Mouse (Mus musculus) megakaryocyte, embryonic 14.5 days (primary cell): ENCODE results near the gene 1700024G13Rik. TPM values are rescaled to one million over a fixed set of nuclear protein-coding genes. Genes with fewer than 3 reads are reported as not detected.
"Not testable (repeated sequence)": the region's sequence is repeated elsewhere in the genome, so short reads cannot be mapped to it uniquely, and the experiment has no call there.

ENCODE experiments used
- H3K27me3 ChIP-seq: replicated peaks from 2 replicates; pipeline ENCODE3; 2012; ENCODE audit warnings: inconsistent platforms
- H3K36me3 ChIP-seq: replicated peaks from 2 replicates; pipeline ENCODE3; 2012; ENCODE audit warnings: low read length, inconsistent platforms, mixed read lengths
- H3K4me1 ChIP-seq: 2 replicates; pipeline ENCODE4 v1.6.1; 2012; ENCODE audit warnings: inconsistent platforms
- H3K4me3 ChIP-seq: replicated peaks from 2 replicates; pipeline ENCODE3; 2012; ENCODE audit warnings: moderate library complexity, mild to moderate bottlenecking, inconsistent platforms
- H3K9me3 ChIP-seq: 2 replicates; pipeline ENCODE4 v1.6.1; 2012; ENCODE audit warnings: inconsistent platforms
- FLI1 ChIP-seq: IDR thresholded peaks from 2 replicates; pipeline ENCODE4 v1.6.1; 2012; ENCODE audit warnings: low read length, inconsistent platforms, mixed read lengths
- GATA1 ChIP-seq: IDR thresholded peaks from 3 replicates; pipeline ENCODE4 v1.6.1; 2012; ENCODE audit warnings: mixed read lengths, low read length, inconsistent platforms, borderline replicate concordance
- polyA plus RNA-seq: library from polyadenylated mRNA; stranded (reverse); fragments of >175 nt; gene quantifications from 2 replicates; pipeline ENCODE4 v1.2.3, GENCODE M21; 2012; ENCODE audit warnings: low replicate concordance; ENCODE audit not compliant: insufficient read depth

1700024G13Rik gene
- not detected in 2 replicates for polyA plus RNA-seq

GRCm38 (mm10) chr14:32388196-32388595 is at the start of gene 1700024G13Rik:
1700024G13Rik (minus strand) TSS chr14:32388391.
- Histone ChIP-seq H3K9me3 (peaks cover 6% of the 10 kb centered on the region), H3K36me3 (no peaks in the 10 kb centered on the region), H3K4me1 (peaks cover 4% of the 10 kb centered on the region; the same call in 1 of the 2 replicates), H3K27me3 (peaks cover 25% of the 10 kb centered on the region), H3K4me3 (peak within 1 kb of the TSS; percentile 40)
- TF ChIP-seq GATA1 (no peak), FLI1 (no peak)

DNA sequence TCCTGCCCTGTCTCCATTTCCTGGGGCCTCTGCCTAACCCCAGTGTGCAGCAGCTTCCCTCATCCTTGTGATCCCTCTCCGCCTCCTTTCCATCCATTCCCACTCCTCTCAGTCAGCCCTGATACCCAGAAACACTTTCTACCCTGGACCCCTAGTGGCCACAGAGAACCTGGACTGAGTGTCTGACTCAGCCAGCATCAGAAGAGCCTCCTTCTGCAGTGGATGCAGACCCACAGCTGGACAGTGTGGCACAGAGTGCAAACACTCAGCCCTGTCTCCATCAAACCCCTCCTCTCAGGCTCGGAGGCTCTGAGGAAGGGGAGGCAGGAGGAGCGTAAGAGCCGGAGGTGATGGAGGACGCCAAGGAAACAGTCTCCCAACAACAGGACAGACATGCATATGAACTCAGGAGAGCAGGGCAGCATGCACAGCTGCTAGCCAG is 49.2 kb upstream of the 1700024G13Rik start:
- no peak for TF ChIP-seq GATA1
- TF ChIP-seq FLI1 = no peak
- peaks cover 27% of the 10 kb centered on the region for H3K27me3 ChIP-seq
- no peaks in the 10 kb centered on the region for H3K4me1 ChIP-seq
- no peaks in the 10 kb centered on the region for H3K9me3 ChIP-seq
- no peak overlapping the region for H3K4me3 ChIP-seq
- H3K36me3 ChIP-seq = no peaks in the 10 kb centered on the region

GRCm38 (mm10) chr14:32429030-32429602 is 40.9 kb upstream of the 1700024G13Rik start:
- Histone ChIP-seq H3K9me3 (no peaks in the 10 kb centered on the region), H3K36me3 (no peaks in the 10 kb centered on the region), H3K4me3 (no peak overlapping the region), H3K27me3 (peaks cover 40% of the 10 kb centered on the region), H3K4me1 (no peaks in the 10 kb centered on the region)
- no peak for TF ChIP-seq FLI1
- no peak for TF ChIP-seq GATA1

- TF ChIP-seq GATA1 = no peak
- H3K4me3 ChIP-seq = no peak overlapping the region
- no peaks in the 10 kb centered on the region for H3K9me3 ChIP-seq
- H3K4me1 ChIP-seq = no peaks in the 10 kb centered on the region
- no peaks in the 10 kb centered on the region for H3K36me3 ChIP-seq
- peaks cover 41% of the 10 kb centered on the region for H3K27me3 ChIP-seq
Observed at GRCm38 (mm10) chr14:32423946-32424345, 35.8 kb upstream of the 1700024G13Rik start.

DNA sequence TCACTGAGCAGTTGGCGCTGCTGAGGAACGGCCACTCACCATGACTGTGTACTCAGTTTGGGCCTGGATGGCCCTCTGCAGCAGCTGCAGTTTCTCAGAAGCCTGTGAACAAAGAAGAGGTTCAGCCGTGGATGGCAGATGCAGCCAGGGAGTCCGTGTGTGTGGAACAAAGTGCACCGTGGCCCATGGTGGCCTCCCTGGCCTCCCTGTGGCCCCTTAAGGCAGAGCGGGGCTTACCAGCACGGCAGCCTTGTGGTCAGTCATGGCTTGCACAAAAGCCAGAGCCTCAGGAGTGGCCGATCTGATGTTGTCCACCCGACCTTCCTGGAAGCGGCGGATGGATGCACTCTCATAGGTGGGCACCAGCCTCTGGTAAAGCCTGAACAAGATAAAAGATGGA is 30.6 kb upstream of the 1700024G13Rik start:
- H3K4me1 ChIP-seq = no peaks in the 10 kb centered on the region
- peaks cover 10% of the 10 kb centered on the region for H3K27me3 ChIP-seq
- H3K36me3 ChIP-seq = no peaks in the 10 kb centered on the region
- H3K4me3 ChIP-seq = no peak overlapping the region
- H3K9me3 ChIP-seq = peaks cover 11% of the 10 kb centered on the region
- no peak for TF ChIP-seq FLI1
- TF ChIP-seq GATA1 = no peak

DNA sequence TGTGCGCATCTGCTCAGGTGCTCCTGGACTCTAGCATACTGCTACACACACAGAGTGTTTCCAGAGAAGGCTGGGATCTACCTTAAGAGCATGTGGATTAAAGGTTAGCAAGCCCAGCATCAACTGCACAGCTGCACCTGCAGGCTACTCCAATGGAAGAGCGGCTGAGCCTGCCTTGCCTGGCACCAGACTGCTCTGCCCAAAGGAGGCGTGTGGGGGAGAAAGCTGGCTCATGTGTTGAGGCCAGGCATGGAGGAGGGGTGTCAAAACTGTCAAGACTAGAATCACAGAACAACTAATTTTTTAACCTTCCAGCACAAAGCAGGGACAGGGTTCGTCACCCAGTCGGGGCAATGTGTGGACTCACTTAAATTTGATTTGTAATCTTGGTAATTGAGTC is 23.9 kb upstream of the 1700024G13Rik start:
- H3K9me3 ChIP-seq = peaks cover 4% of the 10 kb centered on the region
- no peak for TF ChIP-seq FLI1
- TF ChIP-seq GATA1 = no peak
- no peaks in the 10 kb centered on the region for H3K36me3 ChIP-seq
- peaks cover 10% of the 10 kb centered on the region for H3K27me3 ChIP-seq
- H3K4me3 ChIP-seq = no peak overlapping the region
- H3K4me1 ChIP-seq = no peaks in the 10 kb centered on the region

DNA sequence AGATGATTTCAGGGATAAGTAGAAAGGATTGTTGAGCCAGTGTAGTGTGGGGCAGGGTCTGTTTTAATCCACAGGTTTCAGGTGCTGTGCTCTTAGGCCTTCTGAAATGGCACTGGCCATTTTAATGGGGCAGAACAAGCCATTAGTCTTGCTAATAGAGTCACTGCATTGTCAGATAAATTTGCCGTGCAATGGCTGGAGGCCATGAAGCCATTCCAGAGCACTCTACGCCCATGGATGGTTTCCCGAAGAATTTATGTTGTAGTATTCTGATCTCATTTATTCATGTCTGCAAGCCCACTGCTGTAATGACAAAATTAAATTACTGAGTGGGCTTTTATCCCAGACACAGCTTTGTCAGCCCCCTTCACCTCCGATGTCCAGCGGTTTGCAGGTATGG is 21.9 kb upstream of the 1700024G13Rik start:
- H3K4me1 ChIP-seq = no peaks in the 10 kb centered on the region
- TF ChIP-seq GATA1 (no peak), FLI1 (no peak)
- peaks cover 9% of the 10 kb centered on the region for H3K27me3 ChIP-seq
- H3K4me3 ChIP-seq = no peak overlapping the region
- no peaks in the 10 kb centered on the region for H3K36me3 ChIP-seq
- H3K9me3 ChIP-seq = no peaks in the 10 kb centered on the region

DNA sequence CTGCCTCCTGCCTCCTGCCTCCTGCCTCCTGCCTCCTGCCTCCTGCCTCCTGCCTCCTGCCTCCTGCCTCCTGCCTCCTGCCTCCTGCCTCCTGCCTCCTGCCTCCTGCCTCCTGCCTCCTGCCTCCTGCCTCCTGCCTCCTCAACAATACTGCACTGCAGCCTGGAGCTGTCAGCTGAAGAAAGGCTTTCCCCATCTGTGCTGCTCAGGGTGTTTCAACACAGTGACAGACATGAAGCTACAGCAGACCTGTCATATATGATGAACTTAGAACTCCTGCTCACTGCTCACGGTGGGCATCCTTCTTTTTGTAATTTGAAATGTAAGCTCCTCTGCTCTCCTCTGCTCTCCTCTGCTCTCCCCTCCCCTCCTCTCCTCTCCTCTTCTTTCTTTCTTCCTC is 17.2 kb upstream of the 1700024G13Rik start:
- not testable (repeated sequence) for H3K36me3 ChIP-seq, H3K9me3 ChIP-seq, H3K27me3 ChIP-seq, H3K4me1 ChIP-seq, H3K4me3 ChIP-seq

DNA sequence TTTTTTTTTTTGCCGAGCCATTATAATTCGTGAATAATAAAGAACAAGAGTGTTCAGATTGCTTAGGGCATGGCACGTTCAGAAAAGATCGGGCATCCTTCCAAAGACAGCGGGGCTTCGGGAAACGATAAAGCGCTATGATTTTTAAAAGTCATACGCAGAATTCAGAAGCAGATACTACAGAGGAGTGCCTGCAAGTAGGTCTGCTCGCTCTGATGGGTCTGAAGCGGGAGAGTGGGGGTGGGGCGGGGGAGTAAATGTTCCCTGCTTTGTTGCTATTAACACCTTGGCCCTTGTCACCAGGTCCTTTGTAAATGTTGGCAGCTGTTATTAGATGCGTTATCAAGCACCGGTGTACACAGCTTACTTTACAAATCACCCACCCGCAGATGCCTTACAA is 6.6 kb downstream of the 1700024G13Rik start:
- H3K4me1 ChIP-seq = peaks cover 6% of the 10 kb centered on the region
- no peak overlapping the region for H3K4me3 ChIP-seq
- no peaks in the 10 kb centered on the region for H3K9me3 ChIP-seq
- H3K36me3 ChIP-seq = no peaks in the 10 kb centered on the region
- peaks cover 54% of the 10 kb centered on the region for H3K27me3 ChIP-seq
- TF ChIP-seq GATA1 (no peak), FLI1 (no peak)

- Histone ChIP-seq H3K36me3 (no peaks in the 10 kb centered on the region), H3K27me3 (peaks cover 55% of the 10 kb centered on the region), H3K9me3 (no peaks in the 10 kb centered on the region), H3K4me3 (no peak overlapping the region), H3K4me1 (peaks cover 6% of the 10 kb centered on the region)
- TF ChIP-seq GATA1 (no peak), FLI1 (no peak)
Observed at GRCm38 (mm10) chr14:32381066-32381465, 7.1 kb downstream of the 1700024G13Rik start.

DNA sequence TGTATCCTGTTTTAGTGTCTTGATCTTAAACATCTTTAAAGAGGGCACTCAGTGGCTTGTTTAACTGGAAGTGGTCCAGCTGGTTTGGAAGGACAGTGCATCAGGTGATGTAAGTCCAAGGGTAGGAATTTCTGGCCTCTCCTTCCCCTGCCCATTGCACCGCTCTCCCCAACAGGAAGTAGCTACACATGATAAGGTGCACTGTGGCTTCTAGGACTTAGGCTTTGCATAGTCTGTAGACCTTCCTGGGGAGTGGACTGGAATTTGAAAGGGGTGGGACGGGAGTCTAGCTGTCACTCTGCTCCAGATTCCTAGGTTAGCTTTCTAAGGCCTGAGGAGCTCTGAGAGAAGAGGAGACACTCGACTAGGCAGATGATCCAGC is 8.1 kb downstream of the 1700024G13Rik start:
- Histone ChIP-seq H3K4me3 (no peak overlapping the region), H3K36me3 (no peaks in the 10 kb centered on the region), H3K27me3 (peaks cover 55% of the 10 kb centered on the region), H3K9me3 (no peaks in the 10 kb centered on the region), H3K4me1 (peaks cover 6% of the 10 kb centered on the region)
- TF ChIP-seq GATA1 = no peak
- no peak for TF ChIP-seq FLI1
